Mouse (Mus musculus) MEL (cell line): ENCODE measurements at regions not wholly inside any gene's neighbourhood (a gene's known extent, or its start where the extent isn't known, plus 50 kb on each side); places are given as distances from the start of the nearest gene placed in this dataset.

Source experiments
- DNase-seq: peaks from one replicate; pipeline ENCODE4 v3.0.0; 2011; ENCODE audit warnings: low read depth, low spot score
- H3K27ac ChIP-seq: 2 replicates; pipeline ENCODE4 v1.5.1; 2012; ENCODE audit warnings: low read depth, mild to moderate bottlenecking, control low read depth, low read length, moderate library complexity; ENCODE audit not compliant: control insufficient read depth
- H3K27me3 ChIP-seq, 2 experiments: fragments of 150-350 bp in 1 of 2; sonication (generic) in 1 of 2; 2 replicates each; pipeline ENCODE4 v1.6.1; 2012; ENCODE audit warnings: low read length in 2 of 2, mild to moderate bottlenecking in 2 of 2, improper control_type of control experiment in 1 of 2, moderate library complexity in 1 of 2; ENCODE audit not compliant: insufficient read depth in 2 of 2, control insufficient read depth in 1 of 2
- H3K36me3 ChIP-seq, 2 experiments: 2 replicates each; pipeline ENCODE4 v1.6.1; 2012 to 2014; ENCODE audit warnings: low read length in 2 of 2, improper control_type of control experiment in 1 of 2, inconsistent platforms in 1 of 2, mild to moderate bottlenecking in 1 of 2; ENCODE audit not compliant: insufficient read depth in 2 of 2, control insufficient read depth in 1 of 2
- H3K4me1 ChIP-seq, 2 experiments: fragments of 150-350 bp in 1 of 2; sonication (generic) in 1 of 2; 2 replicates each; pipeline ENCODE4 v1.6.1; 2012; ENCODE audit warnings: low read length in 2 of 2, improper control_type of control experiment in 1 of 2, mild to moderate bottlenecking in 1 of 2; ENCODE audit not compliant: insufficient read depth in 2 of 2, control insufficient read depth in 1 of 2
- H3K4me3 ChIP-seq, 2 experiments: fragments of 150-350 bp in 1 of 2; sonication (generic) in 1 of 2; 2 replicates each; pipeline ENCODE4 v1.5.1; 2012; ENCODE audit warnings: low read depth in 2 of 2, low read length in 2 of 2, mild to moderate bottlenecking in 2 of 2, moderate library complexity in 2 of 2, control low read depth in 1 of 2, improper control_type of control experiment in 1 of 2; ENCODE audit not compliant: control insufficient read depth in 1 of 2, insufficient read depth in 1 of 2
- H3K79me2 ChIP-seq: 2 replicates; pipeline ENCODE4 v1.6.1; 2012; ENCODE audit warnings: mild to moderate bottlenecking, low read length, moderate library complexity; ENCODE audit not compliant: control insufficient read depth, poor library complexity, insufficient read depth
- H3K9ac ChIP-seq: 2 replicates; pipeline ENCODE4 v1.6.1; 2012; ENCODE audit warnings: low read depth, mild to moderate bottlenecking, control low read depth, low read length, moderate library complexity; ENCODE audit not compliant: control insufficient read depth, poor library complexity, severe bottlenecking
- H3K9me3 ChIP-seq: fragments of 150-350 bp; sonication (generic); replicated peaks from 2 replicates; pipeline ENCODE4 v1.6.1; 2012; ENCODE audit warnings: mild to moderate bottlenecking, low read length, improper control_type of control experiment, moderate library complexity; ENCODE audit not compliant: insufficient read depth
- CHD2 ChIP-seq: IDR thresholded peaks from 2 replicates; pipeline ENCODE4 v1.6.1; 2011; ENCODE audit warnings: low read length, improper control_type of control experiment
- CTCF ChIP-seq, 3 experiments: IDR thresholded peaks in 2 of 3; conservative IDR thresholded peaks in 1 of 3; 2 replicates each; pipeline ENCODE4 v1.5.1; 2011 to 2012; ENCODE audit warnings: low read length in 3 of 3, low read depth in 2 of 3, mild to moderate bottlenecking in 2 of 3, improper control_type of control experiment in 1 of 3, inconsistent platforms in 1 of 3, mixed read lengths in 1 of 3, moderate library complexity in 1 of 3; ENCODE audit not compliant: control insufficient read depth in 1 of 3, insufficient read depth in 1 of 3, poor library complexity in 1 of 3, severe bottlenecking in 1 of 3
- ELF1 ChIP-seq: IDR thresholded peaks from 2 replicates; pipeline ENCODE4 v1.6.1; 2014; ENCODE audit warnings: low read depth, mild to moderate bottlenecking, inconsistent platforms, low read length, improper control_type of control experiment, moderate library complexity
- EP300 ChIP-seq, 2 experiments: IDR thresholded peaks; 2 replicates each; pipeline ENCODE4 v1.6.1; 2011; ENCODE audit warnings: improper control_type of control experiment in 2 of 2, low read length in 2 of 2, low read depth in 1 of 2, mild to moderate bottlenecking in 1 of 2
- ETS1 ChIP-seq: IDR thresholded peaks from 2 replicates; pipeline ENCODE4 v1.6.1; 2012; ENCODE audit warnings: low read depth, mild to moderate bottlenecking, inconsistent platforms, low read length, improper control_type of control experiment, moderate library complexity
- GABPA ChIP-seq: IDR thresholded peaks from 2 replicates; pipeline ENCODE4 v1.6.1; 2012; ENCODE audit warnings: low read depth, mild to moderate bottlenecking, inconsistent platforms, low read length, improper control_type of control experiment, moderate library complexity
- GATA1 ChIP-seq: IDR thresholded peaks from 2 replicates; pipeline ENCODE4 v1.6.1; 2011; ENCODE audit warnings: low read depth, low read length, improper control_type of control experiment
- HCFC1 ChIP-seq: IDR thresholded peaks from 2 replicates; pipeline ENCODE4 v1.6.1; 2012; ENCODE audit warnings: low read depth, mild to moderate bottlenecking, inconsistent platforms, low read length, improper control_type of control experiment, moderate library complexity
- MAFK ChIP-seq: IDR thresholded peaks from 2 replicates; pipeline ENCODE4 v1.6.1; 2011; ENCODE audit warnings: low read depth, mild to moderate bottlenecking, low read length, improper control_type of control experiment, borderline replicate concordance
- MEF2A ChIP-seq: IDR thresholded peaks from 2 replicates; pipeline ENCODE4 v1.6.1; 2014; ENCODE audit warnings: low read depth, mild to moderate bottlenecking, inconsistent platforms, low read length, improper control_type of control experiment; ENCODE audit not compliant: poor library complexity, insufficient replicate concordance, severe bottlenecking; ENCODE audit errors: extremely low read depth
- MYB ChIP-seq: IDR thresholded peaks from 2 replicates; pipeline ENCODE4 v1.6.1; 2011; ENCODE audit warnings: mild to moderate bottlenecking, low read depth, low read length, improper control_type of control experiment
- MYC ChIP-seq: IDR thresholded peaks from 2 replicates; pipeline ENCODE4 v1.6.1; 2011; ENCODE audit warnings: low read depth, mild to moderate bottlenecking, low read length, improper control_type of control experiment, moderate library complexity
- NELFE ChIP-seq: IDR thresholded peaks from 2 replicates; pipeline ENCODE4 v1.6.1; 2011; ENCODE audit warnings: low read depth, low read length, improper control_type of control experiment
- NRF1 ChIP-seq: IDR thresholded peaks from 2 replicates; pipeline ENCODE4 v1.6.1; 2014; ENCODE audit warnings: low read depth, mild to moderate bottlenecking, inconsistent platforms, low read length, improper control_type of control experiment, moderate library complexity; ENCODE audit not compliant: poor library complexity, insufficient read depth, severe bottlenecking
- POLR2A ChIP-seq, 2 experiments: IDR thresholded peaks; 2 replicates each; pipeline ENCODE4 v1.6.1; 2011 to 2012; ENCODE audit warnings: low read length in 2 of 2, mild to moderate bottlenecking in 2 of 2, control low read depth in 1 of 2, improper control_type of control experiment in 1 of 2, low read depth in 1 of 2, moderate library complexity in 1 of 2; ENCODE audit not compliant: control insufficient read depth in 1 of 2, insufficient read depth in 1 of 2, poor library complexity in 1 of 2
- RAD21 ChIP-seq: IDR thresholded peaks from 2 replicates; pipeline ENCODE4 v1.6.1; 2011; ENCODE audit warnings: mild to moderate bottlenecking, low read depth, low read length, improper control_type of control experiment
- RCOR1 ChIP-seq: IDR thresholded peaks from 2 replicates; pipeline ENCODE4 v1.6.1; 2012; ENCODE audit warnings: low read depth, mild to moderate bottlenecking, inconsistent platforms, low read length, improper control_type of control experiment
- SMC3 ChIP-seq: IDR thresholded peaks from 2 replicates; pipeline ENCODE4 v1.6.1; 2011; ENCODE audit warnings: low read depth, low read length, improper control_type of control experiment
- TBP ChIP-seq: IDR thresholded peaks from 2 replicates; pipeline ENCODE4 v1.8.0; 2011; ENCODE audit warnings: low read depth, low read length, improper control_type of control experiment
- TCF12 ChIP-seq: IDR thresholded peaks from 2 replicates; pipeline ENCODE4 v1.6.1; 2014; ENCODE audit warnings: low read depth, mild to moderate bottlenecking, inconsistent platforms, low read length, improper control_type of control experiment, moderate library complexity
- USF2 ChIP-seq, 2 experiments: IDR thresholded peaks; 2 replicates each; pipeline ENCODE4 v1.6.1; 2011 to 2012; ENCODE audit warnings: improper control_type of control experiment in 2 of 2, low read length in 2 of 2, borderline replicate concordance in 1 of 2, inconsistent platforms in 1 of 2, low read depth in 1 of 2, mild to moderate bottlenecking in 1 of 2; ENCODE audit not compliant: insufficient read depth in 1 of 2
- ZC3H11A ChIP-seq: IDR thresholded peaks from 2 replicates; pipeline ENCODE4 v1.6.1; 2012; ENCODE audit warnings: low read depth, mild to moderate bottlenecking, inconsistent platforms, low read length, improper control_type of control experiment
- ZKSCAN1 ChIP-seq: IDR thresholded peaks from 2 replicates; pipeline ENCODE4 v1.6.1; 2012; ENCODE audit warnings: low read depth, mild to moderate bottlenecking, inconsistent platforms, low read length, improper control_type of control experiment, moderate library complexity
- ZNF384 ChIP-seq: IDR thresholded peaks from 2 replicates; pipeline ENCODE4 v1.6.1; 2012; ENCODE audit warnings: low read depth, mild to moderate bottlenecking, inconsistent platforms, low read length, improper control_type of control experiment

DNA sequence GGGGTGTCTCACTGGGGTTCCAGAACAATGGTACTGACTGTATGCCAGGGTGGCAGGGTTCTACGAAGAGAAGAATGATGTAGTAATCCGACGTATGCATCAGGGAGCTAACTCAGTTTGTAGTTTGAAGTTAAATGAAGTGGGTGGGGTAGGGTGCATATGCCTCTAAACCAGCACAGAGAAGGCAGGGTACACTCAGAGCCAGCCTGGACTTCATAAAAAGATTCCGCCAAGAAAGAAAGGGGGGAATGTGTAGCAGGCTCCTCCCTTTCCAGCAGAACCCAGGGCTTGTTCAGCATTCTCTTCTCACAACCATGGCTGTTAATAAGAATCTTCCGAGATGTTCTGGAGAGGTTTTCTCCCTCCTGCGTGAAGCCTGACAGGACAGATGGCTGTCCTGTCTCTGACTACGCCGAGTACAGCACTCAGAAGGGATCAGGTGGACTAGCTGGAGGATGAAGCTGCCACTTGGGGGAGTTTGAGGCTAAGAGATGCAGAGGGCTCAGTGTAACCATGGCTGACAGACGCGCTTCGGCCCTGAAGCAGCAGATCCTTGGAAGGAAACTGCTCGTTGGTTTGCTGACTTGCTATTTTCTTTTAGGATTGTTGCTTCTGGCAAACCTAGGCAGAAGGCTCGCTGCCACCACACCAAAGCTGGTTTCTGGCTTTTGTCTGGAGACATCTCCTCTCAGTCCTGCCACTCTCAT is 143.4 kb upstream of the Plxnc1 start:
- Histone ChIP-seq H3K27ac (no peak overlapping the region), H3K4me1 (peaks cover 6 to 19% of the 10 kb centered on the region in 2 experiments), H3K79me2 (no peaks in the 10 kb centered on the region), H3K9ac (no peak overlapping the region), H3K9me3 (no peaks in the 10 kb centered on the region), H3K27me3 (peaks cover 0 to 4% of the 10 kb centered on the region in 2 experiments; a peak in 2 of 4 replicates), H3K4me3 (no peak overlapping the region), H3K36me3 (peaks cover 0 to 10% of the 10 kb centered on the region in 2 experiments; a peak in 2 of 4 replicates)
- no peak for TF ChIP-seq MEF2A
- TF ChIP-seq CHD2: no peak
- no peak for TF ChIP-seq NELFE
- no peak for TF ChIP-seq POLR2A (IDR thresholded peaks at IDR 0.05; ENCODE audit: control insufficient read depth in 1 of 2, insufficient read depth in 1 of 2, low read depth in 1 of 2, low read length in 2 of 2, poor library complexity in 1 of 2)
- peak; percentile 54 for TF ChIP-seq ZC3H11A
- peak; percentile 70 for TF ChIP-seq RAD21
- TF ChIP-seq SMC3: peak; percentile 63
- peak; percentile 23 to 58 (median 40); a peak in 4 of 6 replicates for TF ChIP-seq CTCF (IDR thresholded peaks at IDR 0.05 in 2 of 3, conservative IDR thresholded peaks at IDR 0.05 in 1 of 3; ENCODE audit: control insufficient read depth in 1 of 3, insufficient read depth in 1 of 3, low read depth in 2 of 3, low read length in 3 of 3, poor library complexity in 1 of 3, severe bottlenecking in 1 of 3)
- no peak for TF ChIP-seq NRF1
- peak; percentile 36 for DNase-seq

DNA sequence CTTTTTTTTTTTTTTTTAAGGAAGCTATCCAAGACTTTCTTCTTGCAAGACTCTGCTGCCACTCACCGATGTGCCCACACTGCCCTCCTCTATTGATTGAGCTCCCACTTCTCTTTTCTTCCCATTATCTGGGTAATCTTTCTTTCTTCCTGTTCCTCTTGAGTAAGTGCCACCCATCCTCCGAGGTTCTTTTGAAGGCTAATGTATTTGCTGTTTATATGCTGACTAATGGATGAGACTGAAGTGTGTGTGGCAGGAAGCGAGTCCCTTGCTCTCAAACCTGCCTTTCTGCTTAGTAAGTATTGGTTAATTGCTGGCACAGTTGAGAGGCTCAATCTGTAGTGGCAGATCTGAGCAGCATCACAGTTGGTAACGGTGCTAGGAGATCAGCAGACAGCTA is 142.1 kb upstream of the Plxnc1 start:
- peak; percentile 79 for DNase-seq
- no peaks in the 10 kb centered on the region for H3K79me2 ChIP-seq
- TF ChIP-seq MYC (0 out of 2 replicates have a peak, but pooled peaks have one; percentile 35), MYB (no peak), ETS1 (peak; percentile 49; the same call in 1 of the 2 replicates), MAFK (0 out of 2 replicates have a peak, but pooled peaks have one; percentile 52), ZKSCAN1 (no peak), USF2 (IDR thresholded peaks at IDR 0.05; ENCODE audit: borderline replicate concordance in 1 of 2, insufficient read depth in 1 of 2, low read depth in 1 of 2, low read length in 2 of 2) (no peak), RCOR1 (0 out of 2 replicates have a peak, but pooled peaks have one; percentile 32), ELF1 (peak; percentile 55; the same call in 1 of the 2 replicates), HCFC1 (no peak), GATA1 (peak; percentile 72), MEF2A (no peak), ZNF384 (peak; percentile 75), TBP (no peak), EP300 (IDR thresholded peaks at IDR 0.05; ENCODE audit: low read depth in 1 of 2, low read length in 2 of 2) (peak; percentile 57 to 84), GABPA (no peak), TCF12 (no peak)
- H3K27ac ChIP-seq: no peak overlapping the region; the same call in 1 of the 2 replicates
- peaks cover 6 to 19% of the 10 kb centered on the region in 2 experiments for H3K4me1 ChIP-seq
- H3K9me3 ChIP-seq: no peaks in the 10 kb centered on the region
- peaks cover 0 to 3% of the 10 kb centered on the region in 2 experiments; a peak in 3 of 4 replicates for H3K27me3 ChIP-seq
- no peak overlapping the region for H3K4me3 ChIP-seq
- peaks cover 0 to 10% of the 10 kb centered on the region in 2 experiments; a peak in 2 of 4 replicates for H3K36me3 ChIP-seq
- no peak overlapping the region for H3K9ac ChIP-seq
